Mouse (Mus musculus) midbrain, embryonic 12.5 days (tissue): ENCODE measurements around the gene 4930438A08Rik. TPM values are rescaled to one million over a fixed set of nuclear protein-coding genes. Genes with fewer than 3 reads are reported as not detected.

Experiments used
- ATAC-seq: fragments of 200-750 bp; cut with Nextera tagmentation; 2 replicates; pipeline ENCODE4 v1.8.0; 2017; ENCODE audit warnings: low read depth, moderate TSS enrichment, moderate library complexity; ENCODE audit not compliant: low FRiP score
- H3K27ac ChIP-seq: fragments of 300-500 bp; sonication (generic); replicated peaks from 2 replicates; pipeline ENCODE4 v1.5.1; 2016; ENCODE audit warnings: mild to moderate bottlenecking
- H3K27me3 ChIP-seq: fragments of 300-500 bp; sonication (generic); 2 replicates; pipeline ENCODE4 v1.6.1; 2016; ENCODE audit warnings: mild to moderate bottlenecking
- H3K36me3 ChIP-seq: fragments of 300-500 bp; sonication (generic); 2 replicates; pipeline ENCODE4 v1.6.1; 2016
- H3K4me1 ChIP-seq: fragments of 300-500 bp; sonication (generic); 2 replicates; pipeline ENCODE4 v1.6.1; 2016
- H3K4me2 ChIP-seq: fragments of 300-500 bp; sonication (generic); replicated peaks from 2 replicates; pipeline ENCODE4 v1.6.1; 2016; ENCODE audit warnings: mild to moderate bottlenecking, moderate library complexity
- H3K4me3 ChIP-seq: fragments of 300-500 bp; sonication (generic); 2 replicates; pipeline ENCODE4 v1.5.1; 2016; ENCODE audit warnings: mild to moderate bottlenecking
- H3K9ac ChIP-seq: fragments of 300-500 bp; sonication (generic); replicated peaks from 2 replicates; pipeline ENCODE4 v1.6.1; 2016; ENCODE audit warnings: mild to moderate bottlenecking, moderate library complexity
- H3K9me3 ChIP-seq: fragments of 300-500 bp; sonication (generic); 2 replicates; pipeline ENCODE4 v1.6.1; 2016; ENCODE audit warnings: mild to moderate bottlenecking
- WGBS: fragments of 180-500 bp; shearing (Covaris S2); methylation state at CpG from one replicate; pipeline ENCODE4 v1.1.7; 2016; 5-methylcytosine and 5-hydroxymethylcytosine counted together
- polyA plus RNA-seq: library from polyadenylated mRNA; unstranded; fragments of >200 nt; fragmentation: Nextera tagmentation; extraction: Ambion mirVana; gene quantifications from 2 replicates; pipeline ENCODE4 v1.2.1, GENCODE M21; 2016

Gene 4930438A08Rik
- polyA plus RNA-seq, 1 experiment from 2014 or later = 0.14 TPM

- WGBS = 94% methylated on average over 9 of the region's 9 CpGs
- no peaks in the 10 kb centered on the region for H3K9me3 ChIP-seq
- H3K36me3 ChIP-seq = peaks cover 8% of the 10 kb centered on the region; the same call in 1 of the 2 replicates
- no peak overlapping the region for H3K4me2 ChIP-seq
- no peak overlapping the region for H3K4me3 ChIP-seq
- no peak overlapping the region for H3K9ac ChIP-seq
- no peak for ATAC-seq
- no peak overlapping the region for H3K27ac ChIP-seq
- peaks cover 18% of the 10 kb centered on the region for H3K4me1 ChIP-seq
- H3K27me3 ChIP-seq = peaks cover 7% of the 10 kb centered on the region; the same call in 1 of the 2 replicates
Observed at GRCm38 (mm10) chr11:58308661-58309060, 34.1 kb downstream of the 4930438A08Rik start.

DNA sequence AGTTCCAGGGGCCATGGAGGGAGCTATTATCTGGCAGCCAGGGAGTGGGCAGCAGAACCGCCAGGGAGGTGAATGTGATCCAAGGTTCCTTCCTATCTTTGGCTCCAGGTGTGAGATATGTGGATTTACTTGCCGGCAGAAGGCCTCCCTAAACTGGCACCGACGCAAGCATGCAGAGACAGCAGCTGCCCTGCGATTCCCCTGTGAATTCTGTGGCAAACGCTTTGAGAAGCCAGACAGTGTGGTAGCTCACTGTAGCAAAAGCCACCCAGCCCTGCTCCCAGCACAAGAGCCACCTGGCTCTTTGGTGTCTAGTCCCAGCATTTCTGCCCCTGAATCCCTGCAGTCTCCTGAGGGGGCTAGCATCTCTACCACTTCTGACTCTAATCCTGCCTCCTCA, 39.5 kb downstream of the 4930438A08Rik start:
- peaks cover 36% of the 10 kb centered on the region for H3K36me3 ChIP-seq
- H3K9me3 ChIP-seq = no peaks in the 10 kb centered on the region
- no peak overlapping the region for H3K4me2 ChIP-seq
- H3K4me3 ChIP-seq = no peak overlapping the region
- 88% methylated on average over 6 of the region's 6 CpGs for WGBS
- H3K4me1 ChIP-seq = no peaks in the 10 kb centered on the region
- H3K27me3 ChIP-seq = peaks cover 4% of the 10 kb centered on the region; the same call in 1 of the 2 replicates
- H3K9ac ChIP-seq = no peak overlapping the region
- ATAC-seq = no peak
- no peak overlapping the region for H3K27ac ChIP-seq

DNA sequence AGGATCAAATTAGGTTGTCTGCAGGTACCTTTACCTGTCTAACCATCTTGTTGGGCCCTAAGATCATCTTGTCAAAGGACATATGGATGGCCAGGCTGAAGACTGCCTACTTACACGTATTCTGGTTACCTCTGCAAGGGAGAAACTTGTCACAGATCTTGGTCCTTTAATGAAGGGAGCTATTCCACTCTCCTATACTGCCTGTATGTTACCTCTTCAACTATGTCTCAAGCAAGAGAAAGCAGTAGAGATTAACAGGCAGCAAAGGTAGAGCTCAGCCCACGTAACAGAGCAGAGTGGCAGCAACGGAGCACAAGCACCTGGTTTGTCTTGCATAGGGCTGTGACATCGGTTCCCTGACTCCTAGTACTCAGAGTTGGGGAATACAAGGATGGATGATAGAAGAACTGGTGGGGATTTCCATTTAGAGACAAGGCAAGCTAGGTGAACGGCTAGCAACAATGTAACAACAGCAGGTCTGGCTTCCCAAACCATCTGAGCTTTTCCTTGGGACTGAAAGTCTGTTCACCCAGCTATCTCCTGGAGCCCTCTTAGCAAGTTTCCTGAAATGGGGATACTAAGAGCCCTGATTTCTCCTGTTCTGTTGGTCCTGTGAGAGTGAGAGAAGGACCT, 41.1 kb downstream of the 4930438A08Rik start:
- 92% methylated on average over 5 of the region's 5 CpGs for WGBS
- Histone ChIP-seq H3K4me2 (no peak overlapping the region), H3K27ac (no peak overlapping the region), H3K36me3 (peaks cover 39% of the 10 kb centered on the region), H3K4me1 (no peaks in the 10 kb centered on the region), H3K9me3 (no peaks in the 10 kb centered on the region), H3K4me3 (no peak overlapping the region), H3K9ac (no peak overlapping the region), H3K27me3 (peaks cover 4% of the 10 kb centered on the region; the same call in 1 of the 2 replicates)
- ATAC-seq = no peak

DNA sequence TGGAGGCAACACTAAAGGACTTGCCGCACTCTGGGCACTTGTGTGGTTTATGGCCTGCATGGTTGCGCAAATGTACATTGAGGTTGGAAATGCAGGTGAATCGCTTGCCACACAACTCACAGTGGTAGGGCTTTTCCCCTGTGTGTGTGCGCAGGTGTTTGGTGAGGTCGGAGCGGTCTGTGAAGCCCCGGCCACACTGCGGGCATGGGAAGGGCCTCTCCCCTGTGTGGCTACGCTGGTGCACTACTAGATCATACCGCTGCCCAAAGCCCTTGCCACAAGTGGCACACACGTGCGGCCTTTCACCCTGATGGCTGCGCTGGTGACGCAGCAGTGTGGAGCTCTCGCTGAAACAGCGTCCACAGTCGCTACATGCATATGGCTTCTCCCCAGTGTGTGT, 41.7 kb downstream of the 4930438A08Rik start:
- Histone ChIP-seq H3K9me3 (no peaks in the 10 kb centered on the region), H3K27me3 (peaks cover 4% of the 10 kb centered on the region; the same call in 1 of the 2 replicates), H3K27ac (no peak overlapping the region), H3K9ac (no peak overlapping the region), H3K36me3 (peaks cover 35% of the 10 kb centered on the region), H3K4me1 (no peaks in the 10 kb centered on the region), H3K4me3 (no peak overlapping the region), H3K4me2 (no peak overlapping the region)
- no peak for ATAC-seq
- WGBS = 87% methylated on average over 17 of the region's 17 CpGs

DNA sequence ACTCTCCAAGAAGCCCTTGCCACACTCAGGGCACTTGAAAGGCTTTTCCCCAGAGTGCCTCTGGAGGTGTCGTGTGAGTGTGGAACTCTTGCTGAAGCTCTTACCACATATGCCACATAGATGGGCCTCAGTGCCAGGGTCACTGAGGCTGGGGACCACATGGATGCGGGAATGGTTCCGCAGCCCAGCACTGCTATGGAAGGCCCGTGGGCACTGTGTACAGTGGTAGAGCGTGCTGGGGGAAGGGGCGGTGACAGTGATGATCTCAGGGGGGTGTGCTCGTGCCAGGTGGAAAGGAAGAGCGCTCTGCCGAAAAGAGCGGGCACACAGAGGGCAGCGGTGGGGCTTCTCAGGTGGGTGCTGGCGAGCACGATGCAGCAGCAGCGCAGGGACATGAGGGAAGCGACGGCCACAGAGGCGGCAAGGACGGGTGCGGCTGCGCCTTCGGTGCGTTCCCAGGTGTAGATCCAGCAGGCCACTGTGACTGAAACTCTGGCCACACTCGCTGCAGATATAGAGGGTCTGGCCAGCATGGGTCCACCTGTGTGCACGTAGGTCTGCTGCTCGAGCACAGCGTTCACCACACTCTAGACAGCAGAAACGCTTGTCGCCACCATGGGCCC, 42.3 kb downstream of the 4930438A08Rik start:
- no peak overlapping the region for H3K4me2 ChIP-seq
- 68% methylated on average over 28 of the region's 28 CpGs for WGBS
- H3K4me1 ChIP-seq = peaks cover 3% of the 10 kb centered on the region; the same call in 1 of the 2 replicates
- H3K9ac ChIP-seq = no peak overlapping the region
- H3K27me3 ChIP-seq = peaks cover 4% of the 10 kb centered on the region; the same call in 1 of the 2 replicates
- H3K9me3 ChIP-seq = no peaks in the 10 kb centered on the region
- ATAC-seq = 0 out of 2 replicates have a peak, but pooled peaks have one; percentile 12
- H3K36me3 ChIP-seq = peaks cover 30% of the 10 kb centered on the region
- no peak overlapping the region for H3K27ac ChIP-seq
- H3K4me3 ChIP-seq = no peak overlapping the region

GRCm38 (mm10) chr11:58322824-58323569, 48.4 kb downstream of the 4930438A08Rik start:
- H3K27ac ChIP-seq = peak overlapping the region; percentile 96
- peaks cover 23% of the 10 kb centered on the region for H3K36me3 ChIP-seq
- peak overlapping the region; percentile 87 for H3K9ac ChIP-seq
- ATAC-seq = peak; percentile 99
- peak overlapping the region; percentile 79 for H3K4me3 ChIP-seq
- WGBS = 1% methylated on average over 63 of the region's 63 CpGs
- H3K9me3 ChIP-seq = no peaks in the 10 kb centered on the region
- peak overlapping the region; percentile 87 for H3K4me2 ChIP-seq
- peaks cover 18% of the 10 kb centered on the region for H3K4me1 ChIP-seq
- no peaks in the 10 kb centered on the region for H3K27me3 ChIP-seq

GRCm38 (mm10) chr11:58323570-58324340, 49.2 kb downstream of the 4930438A08Rik start:
- Histone ChIP-seq H3K9ac (peak overlapping the region; percentile 87), H3K27me3 (no peaks in the 10 kb centered on the region), H3K4me3 (peak overlapping the region; percentile 79), H3K9me3 (no peaks in the 10 kb centered on the region), H3K27ac (peak overlapping the region; percentile 96), H3K4me1 (peaks cover 18% of the 10 kb centered on the region), H3K4me2 (peak overlapping the region; percentile 87), H3K36me3 (peaks cover 20% of the 10 kb centered on the region)
- no peak; the same call in 1 of the 2 replicates for ATAC-seq
- 16% methylated on average over 24 of the region's 24 CpGs for WGBS

- no peak for ATAC-seq
- Histone ChIP-seq H3K4me1 (peaks cover 26% of the 10 kb centered on the region), H3K9ac (no peak overlapping the region), H3K27ac (no peak overlapping the region), H3K9me3 (no peaks in the 10 kb centered on the region), H3K4me3 (no peak overlapping the region), H3K27me3 (no peaks in the 10 kb centered on the region), H3K36me3 (peaks cover 14% of the 10 kb centered on the region), H3K4me2 (no peak overlapping the region)
- WGBS = 88% methylated on average over 3 of the region's 3 CpGs
Observed at GRCm38 (mm10) chr11:58324614-58325229, 50.1 kb downstream of the 4930438A08Rik start.

- H3K36me3 ChIP-seq = peaks cover 14% of the 10 kb centered on the region
- ATAC-seq = no peak
- no peaks in the 10 kb centered on the region for H3K9me3 ChIP-seq
- WGBS = 94% methylated on average over 3 of the region's 3 CpGs
- H3K9ac ChIP-seq = no peak overlapping the region
- no peaks in the 10 kb centered on the region for H3K27me3 ChIP-seq
- no peak overlapping the region for H3K4me2 ChIP-seq
- H3K4me1 ChIP-seq = peaks cover 32% of the 10 kb centered on the region
- no peak overlapping the region for H3K4me3 ChIP-seq
- no peak overlapping the region for H3K27ac ChIP-seq
Observed at GRCm38 (mm10) chr11:58326781-58327180, 52.2 kb downstream of the 4930438A08Rik start.

GRCm38 (mm10) chr11:58329906-58330275, 55.3 kb downstream of the 4930438A08Rik start:
- Histone ChIP-seq H3K27ac (peak overlapping the region; percentile 20; the same call in 1 of the 2 replicates), H3K4me1 (peaks cover 33% of the 10 kb centered on the region), H3K9me3 (no peaks in the 10 kb centered on the region), H3K36me3 (peaks cover 40% of the 10 kb centered on the region), H3K27me3 (no peaks in the 10 kb centered on the region), H3K4me3 (peak overlapping the region; percentile 89), H3K4me2 (peak overlapping the region; percentile 98), H3K9ac (peak overlapping the region; percentile 87)
- ATAC-seq = peak; percentile 48
- WGBS = under 1% methylated on average over 20 of the region's 21 CpGs
